In the genomic region with DNA sequence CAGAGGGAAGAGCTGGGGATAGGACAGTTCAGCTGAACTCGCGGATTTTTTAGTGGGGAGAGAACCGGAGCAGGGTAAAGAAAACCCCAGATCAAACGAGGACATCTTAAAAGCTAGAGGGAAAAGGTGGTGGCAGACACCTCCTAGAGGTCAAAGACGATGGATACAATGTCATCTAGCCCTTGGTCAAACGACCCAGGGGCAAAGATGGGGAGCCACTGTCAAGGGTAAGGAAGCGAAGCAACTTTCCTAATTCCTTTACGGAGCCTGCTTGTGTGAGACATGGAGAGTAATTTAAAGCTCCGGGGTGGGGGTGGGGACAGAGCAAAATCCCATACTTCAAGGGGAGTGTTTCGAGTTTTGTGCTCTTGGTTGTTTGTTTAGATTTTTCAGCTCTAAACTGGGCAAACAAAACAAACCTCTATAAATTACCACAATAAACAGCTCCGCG, we compare ENCODE assay signal across 8 mouse cellular contexts. TPM values are rescaled to one million over a fixed set of nuclear protein-coding genes. Genes with fewer than 3 reads are reported as not detected.
DNase-seq lines count a peak whose midpoint lies in the region; ATAC-seq and TF ChIP-seq lines count a peak whose summit lies in the region.

No protein-coding gene starts in this region.

- peak overlapping the region; percentile 88 for H3K4me2 ChIP-seq in embryonic facial prominence, embryonic 14.5 days (ENCODE audit: low read depth, low read length)
- peak overlapping the region; percentile 87 for H3K4me2 ChIP-seq in hindbrain, embryonic 12.5 days (replicated peaks)
- peak overlapping the region; percentile 92 for H3K4me2 ChIP-seq in liver, embryonic 13.5 days

- H3K9me3 ChIP-seq in G1E (replicated peaks) = peaks cover 16% of the 10 kb centered on the region
- H3K9me3 ChIP-seq in embryonic facial prominence, embryonic 14.5 days (ENCODE audit: control insufficient read depth, low read length) = no peaks in the 10 kb centered on the region
- no peaks in the 10 kb centered on the region for H3K9me3 ChIP-seq in hindbrain, embryonic 12.5 days (replicated peaks)
- H3K9me3 ChIP-seq in liver, embryonic 13.5 days (replicated peaks) = no peaks in the 10 kb centered on the region

- peak overlapping the region; percentile 92 for H3K9ac ChIP-seq in embryonic facial prominence, embryonic 14.5 days (ENCODE audit: low read depth, low read length)
- H3K9ac ChIP-seq in hindbrain, embryonic 12.5 days = peak overlapping the region; percentile 79
- peak overlapping the region; percentile 95 for H3K9ac ChIP-seq in liver, embryonic 13.5 days

- no peak for ATAC-seq in G1E (ENCODE audit: extremely low read depth, insufficient number of reproducible peaks, low FRiP score, poor library complexity, severe bottlenecking)
- ATAC-seq in embryonic facial prominence, embryonic 14.5 days (ENCODE audit: low read depth) = peak; percentile 8; the same call in 1 of the 2 replicates
- ATAC-seq in hindbrain, embryonic 12.5 days (ENCODE audit: low FRiP score) = peak; percentile 62
- no peak for ATAC-seq in liver, embryonic 13.5 days (ENCODE audit: low read depth)

- H3K4me1 ChIP-seq in G1E (ENCODE audit: insufficient read depth, low read depth, low read length) = peaks cover 13% of the 10 kb centered on the region
- H3K4me1 ChIP-seq in embryonic facial prominence, embryonic 14.5 days (ENCODE audit: control insufficient read depth, insufficient read depth, low read length) = peaks cover 25% of the 10 kb centered on the region
- H3K4me1 ChIP-seq in hindbrain, embryonic 12.5 days = peaks cover 22% of the 10 kb centered on the region
- peaks cover 53% of the 10 kb centered on the region for H3K4me1 ChIP-seq in liver, embryonic 13.5 days (replicated peaks)

- DNase-seq in B cell, adult 2 months = peak; percentile 64
- peak; percentile 34 for DNase-seq in G1E (ENCODE audit: low spot score)
- no peak for DNase-seq in embryonic facial prominence, embryonic 14.5 days (ENCODE audit: low spot score)
- peak; percentile 27 for DNase-seq in liver, embryonic 13.5 days
- peak; percentile 54 to 60 for DNase-seq in natural killer cell, adult 2 months (ENCODE audit: low spot score in 2 of 2)
- DNase-seq in ovary, postnatal 14 days (ENCODE audit: low spot score) = no peak
- DNase-seq in ovary, postnatal 36 days (ENCODE audit: low spot score) = no peak

- peak overlapping the region; percentile 98 for H3K27ac ChIP-seq in embryonic facial prominence, embryonic 14.5 days (replicated peaks; ENCODE audit: low read depth, low read length)
- H3K27ac ChIP-seq in hindbrain, embryonic 12.5 days = peak overlapping the region; percentile 98
- H3K27ac ChIP-seq in liver, embryonic 13.5 days = peak overlapping the region; percentile 100

- under 1% methylated on average over 12 of the region's 12 CpGs for WGBS in embryonic facial prominence, embryonic 14.5 days
- under 1% methylated on average over 12 of the region's 12 CpGs for WGBS in hindbrain, embryonic 12.5 days
- under 1% methylated on average over 12 of the region's 12 CpGs for WGBS in liver, embryonic 13.5 days (ENCODE audit: insufficient replicate concordance)

- H3K4me3 ChIP-seq in G1E (ENCODE audit: low read depth, low read length) = peak overlapping the region; percentile 76
- H3K4me3 ChIP-seq in embryonic facial prominence, embryonic 14.5 days (ENCODE audit: low read depth, low read length) = peak overlapping the region; percentile 66
- H3K4me3 ChIP-seq in hindbrain, embryonic 12.5 days = peak overlapping the region; percentile 61
- H3K4me3 ChIP-seq in liver, embryonic 13.5 days (replicated peaks) = peak overlapping the region; percentile 72

- H3K27me3 ChIP-seq in G1E (ENCODE audit: insufficient read depth, low read length) = peaks cover 6% of the 10 kb centered on the region
- H3K27me3 ChIP-seq in embryonic facial prominence, embryonic 14.5 days (replicated peaks; ENCODE audit: control insufficient read depth, insufficient read depth, low read length) = no peaks in the 10 kb centered on the region
- no peaks in the 10 kb centered on the region for H3K27me3 ChIP-seq in hindbrain, embryonic 12.5 days
- no peaks in the 10 kb centered on the region for H3K27me3 ChIP-seq in liver, embryonic 13.5 days

- no peak for TF ChIP-seq CTCF in G1E (IDR thresholded peaks at IDR 0.05; ENCODE audit: low read depth, low read length)

- peaks cover 3% of the 10 kb centered on the region for H3K36me3 ChIP-seq in G1E (replicated peaks)
- H3K36me3 ChIP-seq in embryonic facial prominence, embryonic 14.5 days (ENCODE audit: control insufficient read depth, insufficient read depth, low read length) = no peaks in the 10 kb centered on the region
- H3K36me3 ChIP-seq in hindbrain, embryonic 12.5 days = no peaks in the 10 kb centered on the region
- H3K36me3 ChIP-seq in liver, embryonic 13.5 days = no peaks in the 10 kb centered on the region

RNA-seq across cellular contexts. Expression of a gene that starts 0.3 kb away (rescaled TPM):
- total RNA-seq in G1E (2014; fragmentation: Nextera tagmentation) (19.6 and 19.8 TPM in 2 replicates), G1E (2017) (48.2 and 60.6 TPM in 2 replicates)
- 115 and 144 TPM in 2 replicates for polyA plus RNA-seq in G1E (2012)
- polyA plus RNA-seq in embryonic facial prominence, embryonic 14.5 days (2014; fragmentation: Nextera tagmentation; extraction: Ambion mirVana) = 47.5 and 55.7 TPM in 2 replicates
- polyA plus RNA-seq in hindbrain, embryonic 12.5 days (2016; fragmentation: Nextera tagmentation; extraction: Ambion mirVana) = 54.4 and 59.8 TPM in 2 replicates
- polyA plus RNA-seq in liver, embryonic 13.5 days (2015; fragmentation: Nextera tagmentation; extraction: Ambion mirVana) = 50.7 and 56.1 TPM in 2 replicates

RNA-seq across cellular contexts. Expression of a gene that starts 0.4 kb away (rescaled TPM):
- total RNA-seq in G1E (2014; fragmentation: Nextera tagmentation) (38.7 and 50.5 TPM in 2 replicates), G1E (2017) (435 and 467 TPM in 2 replicates)
- polyA plus RNA-seq in G1E (2012) = 0.14 and 1.2 TPM in 2 replicates
- polyA plus RNA-seq in embryonic facial prominence, embryonic 14.5 days (2014; fragmentation: Nextera tagmentation; extraction: Ambion mirVana) = 0.72 and 0.78 TPM in 2 replicates
- not detected in 2 replicates for polyA plus RNA-seq in hindbrain, embryonic 12.5 days (2016; fragmentation: Nextera tagmentation; extraction: Ambion mirVana)
- 0.85 TPM in 1 of 2 replicates, not detected in the other for polyA plus RNA-seq in liver, embryonic 13.5 days (2015; fragmentation: Nextera tagmentation; extraction: Ambion mirVana)

RNA-seq across cellular contexts. Expression of a gene that starts 1.5 kb away (rescaled TPM):
- total RNA-seq in G1E (2014; fragmentation: Nextera tagmentation) (34.2 and 45.7 TPM in 2 replicates), G1E (2017) (928 and 1,027 TPM in 2 replicates)
- polyA plus RNA-seq in G1E (2012) = 2.6 and 10.9 TPM in 2 replicates
- polyA plus RNA-seq in embryonic facial prominence, embryonic 14.5 days (2014; fragmentation: Nextera tagmentation; extraction: Ambion mirVana) = 8.4 and 10.0 TPM in 2 replicates
- 4.4 and 7.0 TPM in 2 replicates for polyA plus RNA-seq in hindbrain, embryonic 12.5 days (2016; fragmentation: Nextera tagmentation; extraction: Ambion mirVana)
- 12.9 and 19.8 TPM in 2 replicates for polyA plus RNA-seq in liver, embryonic 13.5 days (2015; fragmentation: Nextera tagmentation; extraction: Ambion mirVana)

RNA-seq across cellular contexts. Expression of a gene that starts 1.7 kb away (rescaled TPM):
- total RNA-seq in G1E (2014; fragmentation: Nextera tagmentation) (2.7 and 4.9 TPM in 2 replicates), G1E (2017) (2.5 TPM in 2 replicates)
- polyA plus RNA-seq in G1E (2012) = 0.24 and 0.33 TPM in 2 replicates
- polyA plus RNA-seq in embryonic facial prominence, embryonic 14.5 days (2014; fragmentation: Nextera tagmentation; extraction: Ambion mirVana) = 7.8 and 8.8 TPM in 2 replicates
- 5.8 and 7.0 TPM in 2 replicates for polyA plus RNA-seq in hindbrain, embryonic 12.5 days (2016; fragmentation: Nextera tagmentation; extraction: Ambion mirVana)
- polyA plus RNA-seq in liver, embryonic 13.5 days (2015; fragmentation: Nextera tagmentation; extraction: Ambion mirVana) = 5.4 and 7.9 TPM in 2 replicates

RNA-seq across cellular contexts. Expression of a gene that starts 19.7 kb away (rescaled TPM):
- total RNA-seq in G1E (2014; fragmentation: Nextera tagmentation) (847 and 1,420 TPM in 2 replicates), G1E (2017) (558 and 938 TPM in 2 replicates)
- 27.5 and 91.2 TPM in 2 replicates for polyA plus RNA-seq in G1E (2012)
- polyA plus RNA-seq in embryonic facial prominence, embryonic 14.5 days (2014; fragmentation: Nextera tagmentation; extraction: Ambion mirVana) = 5.2 and 5.3 TPM in 2 replicates
- 4.9 and 6.7 TPM in 2 replicates for polyA plus RNA-seq in hindbrain, embryonic 12.5 days (2016; fragmentation: Nextera tagmentation; extraction: Ambion mirVana)
- 9.8 and 20.7 TPM in 2 replicates for polyA plus RNA-seq in liver, embryonic 13.5 days (2015; fragmentation: Nextera tagmentation; extraction: Ambion mirVana)

Comparison
In these comparisons a context has a peak if more than half of its experiments do, and no peak if none do; other contexts are left out.
1. DNase-seq: peak in B cell, adult 2 months (2 of 2), G1E (single experiment), liver, embryonic 13.5 days (single experiment) and natural killer cell, adult 2 months (2 of 2); none in embryonic facial prominence, embryonic 14.5 days (single experiment), ovary, postnatal 14 days (single experiment) and ovary, postnatal 36 days (single experiment).
2. ATAC-seq: peak in embryonic facial prominence, embryonic 14.5 days (single experiment) and hindbrain, embryonic 12.5 days (single experiment); none in G1E (single experiment) and liver, embryonic 13.5 days (single experiment).
3. Peak in every context shown above with its lines, with median percentiles within 50 percentile points of each other: H3K4me3 ChIP-seq, H3K27ac ChIP-seq, H3K4me2 ChIP-seq and H3K9ac ChIP-seq.